21 mouse cellular contexts compared by ENCODE assay signal in the genomic region with DNA sequence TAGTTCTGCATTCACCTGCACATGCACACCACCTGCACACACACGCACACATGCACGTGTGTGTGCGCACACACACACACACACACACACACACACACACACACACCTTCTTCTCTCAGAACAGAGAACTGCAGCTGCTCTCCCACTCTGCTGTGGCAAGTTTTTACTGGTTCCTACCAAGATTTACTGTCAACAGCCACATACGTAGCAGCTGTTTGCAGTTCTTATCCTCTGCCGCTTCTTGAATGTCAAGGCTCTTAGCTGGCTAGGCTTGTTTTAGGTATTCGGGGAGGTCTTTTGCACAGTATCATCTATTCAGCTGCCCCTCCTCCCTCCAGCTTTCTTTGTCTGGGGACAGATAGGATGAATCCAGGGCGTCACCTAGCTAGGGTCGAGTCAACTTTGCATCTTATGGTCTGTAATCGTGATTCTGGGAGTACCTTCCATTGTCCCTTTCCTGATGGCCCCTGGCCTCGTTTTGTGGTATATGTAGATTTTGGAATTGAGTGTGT.
A peak's percentile ranks its signal among the peaks of the same experiment; 100 is the strongest.
DNase-seq lines count a peak whose midpoint lies in the region; ATAC-seq lines count a peak whose summit lies in the region.
"Had no signal": no experiment of that assay in that cellular context is flagged by ENCODE, and none has a peak within 500 bp of the region (broad histone marks: within the 10 kb centered on the region; RNA-seq: fewer than 3 reads in every experiment).

No protein-coding gene starts in this region.

- H3K4me3 ChIP-seq in kidney, embryonic 16.5 days (ENCODE audit: low read length): no peak overlapping the region
- no peak overlapping the region for H3K4me3 ChIP-seq in neural tube, embryonic 14.5 days (ENCODE audit: low read depth, low read length)
- H3K4me3 ChIP-seq: forebrain, embryonic 12.5 days; heart, embryonic 15.5 days; layer of hippocampus, adult 2 months; midbrain, embryonic 15.5 days had no signal

- H3K27ac ChIP-seq in kidney, embryonic 16.5 days (ENCODE audit: low read length): peak overlapping the region; percentile 36; the same call in 1 of the 2 replicates
- H3K27ac ChIP-seq in neural tube, embryonic 14.5 days (ENCODE audit: low read depth, low read length): peak overlapping the region; percentile 52
- H3K27ac ChIP-seq: forebrain, embryonic 12.5 days; heart, embryonic 15.5 days; layer of hippocampus, adult 2 months; midbrain, embryonic 15.5 days had no signal

- no peaks in the 10 kb centered on the region for H3K9me3 ChIP-seq in kidney, embryonic 16.5 days (ENCODE audit: low read length)
- peaks cover 4% of the 10 kb centered on the region; the same call in 1 of the 2 replicates for H3K9me3 ChIP-seq in neural tube, embryonic 14.5 days (ENCODE audit: control insufficient read depth, low read length)
- H3K9me3 ChIP-seq: heart, embryonic 15.5 days; midbrain, embryonic 15.5 days had no signal

- peak; percentile 63 for ATAC-seq in kidney, embryonic 16.5 days (ENCODE audit: low FRiP score, low TSS enrichment)
- ATAC-seq in neural tube, embryonic 14.5 days (ENCODE audit: low read depth): peak; percentile 64
- ATAC-seq: inflammation-experienced regulatory T-cells, adult 6 months; midbrain, embryonic 15.5 days; Patski had no signal

- WGBS in kidney, embryonic 16.5 days: 32% methylated on average over 10 of the region's 10 CpGs
- WGBS in neural tube, embryonic 14.5 days: 63% methylated on average over 10 of the region's 10 CpGs

- no peak for DNase-seq in kidney, postnatal 14 days
- peak; percentile 60 for DNase-seq in ZHBTc4 (ENCODE audit: low read depth, low spot score)
- DNase-seq in adrenal gland, postnatal 14 days: peak; percentile 61
- no peak for DNase-seq in cerebellum, adult 18-20 months
- DNase-seq in spleen, postnatal 36 days (ENCODE audit: low spot score in 2 of 2): no peak
- DNase-seq: cerebellum, adult 11 months; cerebellum, postnatal 25 days; embryo, embryonic 11 days; gastrocnemius, postnatal 36 days; kidney, adult 8-10 months; lung, adult 2 months; lung, postnatal 36 days; thymus, postnatal 14 days had no signal

- no peak overlapping the region for H3K9ac ChIP-seq in kidney, embryonic 16.5 days (replicated peaks; ENCODE audit: low read length)
- H3K9ac ChIP-seq in neural tube, embryonic 14.5 days (replicated peaks; ENCODE audit: low read depth, low read length): no peak overlapping the region
- H3K9ac ChIP-seq: forebrain, embryonic 12.5 days; heart, embryonic 15.5 days; midbrain, embryonic 15.5 days had no signal

- H3K4me1 ChIP-seq in kidney, embryonic 16.5 days (ENCODE audit: insufficient read depth, low read length): peaks cover 27% of the 10 kb centered on the region
- H3K4me1 ChIP-seq in neural tube, embryonic 14.5 days (ENCODE audit: control insufficient read depth, insufficient read depth, low read length): no peaks in the 10 kb centered on the region
- H3K4me1 ChIP-seq: heart, embryonic 15.5 days; midbrain, embryonic 15.5 days had no signal

- H3K4me2 ChIP-seq in kidney, embryonic 16.5 days (replicated peaks; ENCODE audit: low read depth, low read length): no peak overlapping the region
- H3K4me2 ChIP-seq in neural tube, embryonic 14.5 days (ENCODE audit: low read depth, low read length): no peak overlapping the region
- H3K4me2 ChIP-seq: forebrain, embryonic 12.5 days; heart, embryonic 15.5 days; midbrain, embryonic 15.5 days had no signal

- no peaks in the 10 kb centered on the region for H3K27me3 ChIP-seq in kidney, embryonic 16.5 days (ENCODE audit: insufficient read depth, low read length)
- H3K27me3 ChIP-seq in neural tube, embryonic 14.5 days (ENCODE audit: control insufficient read depth, insufficient read depth, low read length): no peaks in the 10 kb centered on the region
- H3K27me3 ChIP-seq: forebrain, embryonic 12.5 days; heart, embryonic 15.5 days; midbrain, embryonic 15.5 days; Patski had no signal

- H3K36me3 ChIP-seq in kidney, embryonic 16.5 days (ENCODE audit: insufficient read depth, low read length): no peaks in the 10 kb centered on the region
- H3K36me3 ChIP-seq in neural tube, embryonic 14.5 days (ENCODE audit: control insufficient read depth, insufficient read depth, low read length): no peaks in the 10 kb centered on the region
- H3K36me3 ChIP-seq: forebrain, embryonic 12.5 days; heart, embryonic 15.5 days; midbrain, embryonic 15.5 days had no signal

Comparison
In these comparisons a context has a peak if more than half of its experiments do, and no peak if none do; other contexts are left out.
1. DNase-seq: peak in ZHBTc4 (single experiment) and adrenal gland, postnatal 14 days (single experiment); none in kidney, postnatal 14 days (single experiment), cerebellum, adult 18-20 months (0 of 2) and spleen, postnatal 36 days (0 of 2).